Mouse (Mus musculus): Measurements from ENCODE around the gene Cnnm3.

Cnnm3 gene

DNA sequence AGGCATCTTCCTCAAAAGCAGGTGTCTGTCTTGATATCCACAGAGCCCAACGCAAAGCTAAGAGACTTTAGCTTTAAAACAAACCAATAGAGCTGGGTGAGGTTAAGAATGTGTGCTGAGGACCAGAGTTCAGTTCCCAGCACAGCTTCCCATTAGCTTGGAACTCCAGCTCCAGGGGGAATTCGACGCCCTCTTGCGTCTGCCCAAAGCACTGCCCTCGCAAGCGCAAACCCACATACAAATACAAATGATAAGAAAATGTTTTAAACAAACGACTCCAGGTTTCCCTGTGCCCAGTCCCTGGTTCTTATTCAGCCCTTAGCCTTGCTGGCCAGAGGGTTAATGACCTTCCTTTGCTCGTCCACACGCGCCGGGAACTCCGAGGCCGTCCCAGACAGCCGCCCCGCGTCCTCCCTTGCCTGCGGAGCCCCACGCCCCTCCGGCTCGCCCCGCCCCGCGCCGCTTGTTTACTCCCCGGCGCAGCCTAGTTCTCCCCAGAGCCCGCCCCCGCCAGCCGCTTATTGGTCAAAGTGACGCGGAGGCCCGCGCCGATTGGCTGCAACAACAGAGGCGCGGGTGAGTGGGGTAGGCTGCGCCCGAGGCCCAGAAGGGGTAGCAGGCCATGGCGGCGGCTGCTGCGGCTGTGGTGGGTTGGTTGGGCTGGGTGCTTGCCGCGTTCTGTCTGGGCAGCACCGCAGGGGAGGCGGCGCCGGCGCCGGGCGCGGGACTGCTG, at the start of gene Cnnm3:
Cnnm3 (plus strand) TSS at position 579 of the 733 bp plus-strand sequence.
- in situ Hi-C loops (cut with MboI, MseI) = no loop called here

DNA sequence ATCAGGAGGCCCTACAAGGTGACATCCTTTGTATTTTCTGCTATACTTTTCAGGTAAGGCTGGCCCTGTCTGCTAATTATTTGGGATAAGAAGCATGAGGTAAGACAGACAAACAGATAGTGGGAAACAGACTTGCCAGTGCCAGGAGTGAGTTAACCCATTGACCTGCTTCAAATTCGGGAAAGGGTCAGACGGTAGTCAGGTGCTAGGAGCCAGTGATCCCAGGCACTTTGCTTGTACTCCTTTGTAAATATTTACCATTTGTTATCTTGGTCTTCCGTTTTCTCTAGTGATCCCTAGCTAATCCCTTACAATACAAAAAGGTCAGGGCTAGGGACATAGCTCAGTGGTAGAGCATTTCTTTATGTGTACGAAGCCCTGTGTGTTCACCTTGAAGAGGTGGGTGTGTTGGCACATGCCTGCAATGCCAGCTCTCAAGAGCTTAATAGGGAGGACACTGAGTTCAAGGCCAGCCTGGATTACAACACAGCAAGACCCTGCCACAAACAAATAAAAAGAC, 46.0 kb upstream of the Cnnm3 start:
- in situ Hi-C loops (cut with MboI, MseI) = loop anchor here (5.0 kb wide), 1 partner anchor 83 kb away; no protein-coding TSS in a partner anchor

DNA sequence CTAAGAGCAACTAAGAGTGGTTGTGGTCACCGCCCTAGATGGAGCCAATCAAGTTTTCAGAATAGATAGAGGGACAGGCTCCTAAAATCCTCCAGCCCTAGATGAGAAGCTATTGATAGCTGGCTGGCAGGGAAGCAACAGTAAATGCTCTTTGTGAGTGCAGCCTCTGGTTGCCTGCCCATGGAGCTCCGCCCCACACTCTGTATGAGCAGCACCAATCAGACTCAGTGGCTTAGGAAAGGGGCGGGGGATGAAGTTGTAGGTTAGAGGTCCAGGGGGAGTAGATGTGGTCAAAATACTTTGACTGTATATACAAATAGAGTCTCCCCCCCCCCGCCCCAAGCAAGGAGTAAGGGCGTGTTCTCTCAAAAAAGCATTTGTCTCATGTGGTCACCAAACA, 44.2 kb upstream of the Cnnm3 start:
- in situ Hi-C loops (cut with MboI, MseI) = loop anchor here (5.0 kb wide), 1 partner anchor 85 kb away; no protein-coding TSS in a partner anchor

DNA sequence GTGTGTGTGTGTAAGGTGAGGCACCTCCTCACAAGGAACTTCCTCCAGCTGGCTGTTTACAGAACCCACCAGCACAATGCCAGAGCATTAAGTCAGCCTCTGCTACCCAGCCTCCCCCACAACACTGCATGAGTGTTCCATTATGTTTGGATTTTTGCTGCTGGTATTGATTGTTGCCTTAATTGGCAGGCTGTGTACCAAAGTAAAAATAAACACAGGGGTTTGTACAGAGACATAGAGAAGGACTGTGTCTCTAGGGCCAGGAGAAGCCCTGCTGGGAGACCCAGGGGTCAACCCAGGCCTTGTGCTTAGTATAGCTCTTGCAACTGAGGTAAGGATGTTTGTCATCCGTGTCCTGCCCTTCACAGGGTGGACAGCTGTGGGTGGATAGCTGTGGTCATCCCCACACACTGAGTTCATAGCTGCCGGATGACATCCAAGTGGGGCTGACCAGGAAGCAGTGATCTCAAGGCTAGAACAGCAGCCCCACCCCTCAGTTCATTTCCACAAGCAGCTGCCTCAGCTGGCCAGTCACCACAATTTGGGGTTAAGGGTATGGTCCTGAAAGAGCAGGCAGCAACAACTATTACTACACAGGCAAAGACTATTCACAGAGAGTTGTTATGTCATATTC, 41.7 kb upstream of the Cnnm3 start:
- in situ Hi-C loops (cut with MboI, MseI) = loop anchor here (5.0 to 10.0 kb wide), 2 partner anchors 88 to 105 kb away; partner anchors contain the start of gene Kansl3

DNA sequence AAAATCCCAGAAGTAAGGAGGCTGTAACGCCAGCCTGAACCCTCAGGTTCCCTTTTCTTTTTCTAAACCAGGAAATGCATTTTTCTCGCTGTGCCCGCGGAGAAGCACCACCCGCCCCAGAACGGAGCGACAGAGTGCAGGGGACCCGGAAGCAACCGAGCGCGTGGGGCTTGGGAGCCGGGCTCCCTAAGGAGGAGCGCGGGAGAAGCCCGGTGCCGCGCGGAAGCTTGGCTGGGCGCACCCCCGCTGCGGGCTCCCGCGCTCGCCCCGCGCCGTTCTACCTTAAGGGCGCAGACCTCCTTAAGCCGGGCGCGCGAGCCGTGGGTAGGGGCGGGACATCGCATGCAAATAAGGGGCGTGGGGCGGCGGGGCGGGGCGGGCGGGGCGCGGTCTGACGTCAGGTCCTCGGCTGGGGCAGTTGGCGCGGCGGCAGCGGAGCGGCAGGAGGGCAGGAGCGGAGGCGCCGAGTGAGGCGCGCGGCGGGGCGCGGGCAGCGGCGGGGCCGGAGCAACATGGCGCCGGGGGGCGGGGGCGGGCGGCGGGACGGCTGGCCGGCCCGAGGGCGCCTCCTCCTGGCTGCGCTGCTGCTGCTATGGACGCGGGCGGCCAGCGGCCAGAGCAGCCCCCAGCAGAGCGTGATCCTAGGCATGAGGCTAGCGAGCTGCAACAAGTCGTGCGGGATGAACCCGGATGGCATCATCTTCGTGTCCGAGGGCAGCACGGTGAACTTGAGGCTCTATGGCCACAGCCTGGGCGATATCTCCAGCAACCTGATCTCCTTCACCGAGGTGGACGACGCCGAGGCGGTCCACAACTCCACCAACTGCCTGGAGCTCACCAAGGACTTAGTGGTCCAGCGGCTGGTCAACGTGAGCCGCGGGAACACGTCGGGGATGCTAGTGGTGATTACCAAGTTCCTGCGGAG, 40.2 kb upstream of the Cnnm3 start, which contains the start of gene Cnnm4:
Cnnm4 (plus strand) TSS at position 440 of the 925 bp plus-strand sequence.
- in situ Hi-C loops (cut with MboI, MseI) = loop anchor here (10.0 kb wide), 1 partner anchor 107 kb away; the partner anchor contains the start of gene Kansl3

DNA sequence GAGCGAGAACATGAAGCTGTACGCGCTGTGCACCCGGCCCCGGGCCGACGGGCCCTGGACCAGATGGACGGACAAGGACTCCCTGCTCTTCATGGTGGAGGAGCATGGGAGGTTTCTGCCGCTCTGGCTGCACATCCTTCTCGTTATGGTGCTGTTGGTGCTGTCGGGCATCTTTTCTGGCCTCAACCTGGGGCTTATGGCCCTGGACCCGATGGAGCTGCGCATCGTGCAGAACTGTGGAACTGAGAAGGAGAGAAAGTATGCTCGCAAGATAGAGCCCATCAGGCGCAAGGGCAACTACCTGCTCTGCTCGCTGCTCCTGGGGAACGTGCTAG, 39.6 kb upstream of the Cnnm3 start:
- in situ Hi-C loops (cut with MboI, MseI) = loop anchor here (10.0 kb wide), 1 partner anchor 107 kb away; the partner anchor contains the start of gene Kansl3

DNA sequence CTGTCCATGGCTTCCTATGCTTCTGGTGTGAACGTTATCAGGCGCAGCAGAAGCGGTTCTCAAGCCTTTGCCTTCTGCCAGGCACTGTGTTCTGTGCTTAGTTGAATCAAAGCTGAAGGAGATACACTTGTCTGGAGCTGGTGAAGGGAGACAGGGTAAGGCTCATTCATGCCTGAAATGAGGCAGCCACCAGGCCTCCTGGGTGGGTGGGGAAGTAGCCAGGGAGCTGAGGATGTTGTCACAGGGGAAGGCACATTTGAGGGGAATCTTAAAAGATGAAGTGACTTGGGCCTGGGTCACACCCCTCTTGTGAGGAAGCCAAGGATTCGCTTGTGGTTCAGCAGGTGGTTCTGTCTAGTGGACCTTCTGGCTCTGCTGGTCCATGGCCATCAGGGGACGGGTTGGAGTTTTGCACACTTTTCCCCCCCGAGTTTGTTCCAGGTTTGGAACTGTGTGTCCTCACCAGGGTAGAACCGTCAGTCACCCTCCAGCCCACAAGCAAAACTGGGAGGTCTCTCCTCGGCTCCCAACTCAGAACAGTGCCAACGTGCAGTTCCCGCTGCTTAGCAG, 38.4 kb upstream of the Cnnm3 start:
- in situ Hi-C loops (cut with MboI, MseI) = loop anchor here (10.0 kb wide), 1 partner anchor 108 kb away; the partner anchor contains the start of gene Kansl3

DNA sequence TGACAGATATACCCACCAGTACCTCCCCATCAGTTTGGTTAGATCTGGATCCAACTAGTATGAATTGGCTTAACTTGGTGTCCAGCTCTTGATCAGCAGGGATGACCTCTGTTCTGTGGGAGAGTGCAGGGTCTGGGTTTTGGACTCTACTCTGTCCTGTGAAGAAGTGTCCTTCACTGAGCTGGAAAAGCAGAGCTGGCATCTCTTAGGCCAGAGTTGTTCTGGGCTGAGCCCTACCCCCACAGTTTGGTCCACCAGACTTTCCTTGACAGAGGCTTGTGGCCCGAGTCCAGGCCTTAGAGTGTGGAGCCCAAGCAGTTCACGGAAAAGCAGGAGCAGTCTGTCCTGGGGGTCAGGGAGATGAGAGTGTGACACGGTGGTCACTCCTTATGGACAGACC, 37.0 kb upstream of the Cnnm3 start:
- in situ Hi-C loops (cut with MboI, MseI) = loop anchor here (10.0 kb wide), 1 partner anchor 110 kb away; the partner anchor contains the start of gene Kansl3

DNA sequence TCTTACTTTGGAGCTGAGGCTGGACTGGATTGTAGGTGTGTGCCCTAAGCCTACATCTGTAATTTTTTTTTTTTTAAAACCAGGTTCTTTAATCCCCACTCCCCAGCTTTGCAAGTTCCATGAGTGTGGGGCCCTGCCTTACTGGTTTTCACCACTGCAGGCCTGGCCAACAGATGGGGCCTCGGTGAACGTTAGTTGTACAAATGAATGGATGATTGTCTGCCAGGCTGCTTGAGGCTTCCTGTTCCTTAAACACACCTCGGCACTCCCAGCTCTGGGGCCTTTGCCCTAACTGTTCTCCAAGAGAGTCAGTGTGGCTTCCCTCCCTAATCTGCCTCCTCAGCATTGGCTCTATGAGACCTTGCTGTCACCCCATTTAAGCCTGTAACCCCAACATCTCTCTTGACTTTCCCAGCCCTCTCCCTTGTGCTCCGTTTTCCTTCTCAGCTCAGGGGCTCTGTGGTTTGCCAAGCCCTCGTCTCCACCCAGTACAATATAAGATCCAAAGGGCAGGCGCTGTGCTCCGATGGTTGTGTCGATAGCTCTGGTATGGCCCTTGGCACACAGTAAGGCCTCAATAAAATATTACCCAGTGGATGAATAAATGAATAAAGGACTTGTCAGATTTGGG, 36.1 kb upstream of the Cnnm3 start:
- in situ Hi-C loops (cut with MboI, MseI) = loop anchor here (10.0 kb wide), 1 partner anchor 111 kb away; the partner anchor contains the start of gene Kansl3

DNA sequence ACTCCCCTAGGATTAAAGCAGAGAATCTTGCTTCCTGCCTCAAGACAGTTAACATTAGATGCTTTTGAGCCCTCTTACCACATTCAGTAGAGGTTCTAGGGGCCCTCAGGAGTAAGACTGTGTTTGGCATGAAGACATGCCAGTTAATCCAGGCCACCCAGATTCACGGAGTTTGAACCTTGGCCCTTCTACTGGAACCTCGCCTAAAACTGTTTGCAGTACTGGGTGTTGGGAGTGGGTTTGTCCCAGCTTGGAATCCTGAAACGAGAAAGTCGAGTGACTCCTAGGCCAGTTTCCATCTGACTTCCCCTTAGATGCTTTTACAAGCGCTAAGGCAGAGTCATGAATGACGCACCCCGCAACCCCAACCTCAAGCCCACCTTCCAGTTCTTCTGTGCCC, 35.2 kb upstream of the Cnnm3 start:
- in situ Hi-C loops (cut with MboI, MseI) = loop anchor here (10.0 kb wide), 1 partner anchor 112 kb away; the partner anchor contains the start of gene Kansl3

DNA sequence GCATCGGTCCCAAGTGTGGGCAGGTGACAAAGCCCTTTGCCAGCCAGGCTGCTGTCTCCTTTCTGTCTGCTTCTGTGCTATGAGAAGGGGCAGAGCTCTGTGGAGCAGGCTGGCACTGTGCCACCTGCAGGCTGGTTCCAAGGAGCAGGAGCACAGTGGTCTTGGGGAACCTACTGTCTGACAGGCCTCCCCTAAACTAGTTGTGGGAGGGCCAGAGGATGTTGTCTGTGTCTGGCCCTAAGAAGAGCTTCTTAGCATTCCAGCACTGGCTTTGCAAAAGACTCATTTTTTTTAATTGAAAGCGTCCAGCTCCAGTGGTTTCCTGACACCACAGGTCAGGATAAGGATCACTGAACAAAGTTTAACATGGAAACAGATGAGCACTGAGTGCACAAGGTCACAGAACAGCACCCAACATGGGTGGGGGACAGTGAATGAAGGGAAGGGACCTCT, 33.3 kb upstream of the Cnnm3 start:
- in situ Hi-C loops (cut with MboI, MseI) = loop anchor here (10.0 kb wide), 1 partner anchor 114 kb away; the partner anchor contains the start of gene Kansl3

DNA sequence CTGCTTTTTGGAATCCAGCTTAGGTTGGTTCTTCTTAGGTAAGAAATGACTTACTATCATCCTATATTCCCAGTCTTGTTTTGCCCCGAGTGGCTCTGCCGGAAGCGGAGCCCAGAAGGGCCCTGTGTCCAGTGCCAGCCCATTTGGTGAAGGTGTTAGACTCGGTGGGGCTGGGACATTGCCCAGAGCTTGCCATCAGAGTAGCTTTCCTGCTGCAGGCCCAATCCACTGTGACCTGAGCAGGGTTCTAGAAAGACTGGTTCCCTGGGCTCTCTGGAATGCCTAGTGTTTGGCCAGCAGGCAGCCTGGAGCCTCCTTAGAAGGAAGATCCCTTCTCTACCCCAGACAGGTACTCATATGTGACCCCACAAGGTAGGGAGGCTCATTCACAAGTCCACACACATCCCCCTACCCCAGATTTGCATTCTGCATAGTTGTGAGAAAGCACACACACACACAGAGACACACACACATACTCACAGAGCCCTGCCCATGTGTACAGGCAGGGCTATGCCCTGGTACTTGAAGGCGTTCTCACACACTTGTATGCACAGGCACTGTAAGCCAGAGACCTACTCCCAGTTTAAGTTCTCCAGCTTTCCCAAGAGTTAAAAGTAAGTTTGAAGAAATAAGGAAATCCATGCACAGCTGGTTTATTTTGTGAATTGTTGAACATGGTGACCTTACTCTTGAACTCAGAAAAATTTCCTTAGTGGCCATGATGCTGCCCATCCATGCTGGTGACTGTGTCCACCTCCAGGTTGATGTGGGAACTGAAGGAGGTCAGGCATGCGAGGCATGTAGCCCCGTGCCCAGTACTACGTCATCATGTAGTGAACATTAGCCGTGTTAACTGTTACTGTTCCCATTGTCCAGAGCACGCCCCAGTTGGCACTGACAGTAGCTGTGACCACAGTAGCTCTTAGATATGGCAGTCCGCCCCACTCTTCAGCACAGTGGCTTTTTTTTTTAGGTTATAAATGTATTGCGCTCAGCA, 31.5 kb upstream of the Cnnm3 start:
- in situ Hi-C loops (cut with MboI, MseI) = loop anchor here (10.0 kb wide), 1 partner anchor 115 kb away; the partner anchor contains the start of gene Kansl3

DNA sequence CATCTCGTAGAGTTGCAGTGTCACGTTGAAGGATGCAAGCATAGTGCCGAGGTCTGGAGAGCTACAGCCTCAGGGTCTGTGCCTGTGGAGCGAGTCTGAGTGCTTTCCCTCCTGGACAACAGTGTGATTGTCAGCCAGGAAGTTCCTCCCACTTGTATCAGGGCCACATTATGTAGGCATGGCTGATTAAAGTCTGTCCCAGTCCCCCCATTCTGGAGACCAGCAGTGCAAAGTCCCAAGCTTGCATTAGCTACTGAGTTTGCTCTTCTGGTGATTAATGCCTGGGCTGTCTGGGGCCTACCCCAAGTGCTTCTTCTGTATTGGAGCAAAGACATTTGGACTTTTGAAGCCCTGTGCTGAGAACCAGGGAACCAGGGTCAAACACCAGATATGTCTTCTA, 27.8 kb upstream of the Cnnm3 start:
- in situ Hi-C loops (cut with MboI, MseI) = no loop called here

DNA sequence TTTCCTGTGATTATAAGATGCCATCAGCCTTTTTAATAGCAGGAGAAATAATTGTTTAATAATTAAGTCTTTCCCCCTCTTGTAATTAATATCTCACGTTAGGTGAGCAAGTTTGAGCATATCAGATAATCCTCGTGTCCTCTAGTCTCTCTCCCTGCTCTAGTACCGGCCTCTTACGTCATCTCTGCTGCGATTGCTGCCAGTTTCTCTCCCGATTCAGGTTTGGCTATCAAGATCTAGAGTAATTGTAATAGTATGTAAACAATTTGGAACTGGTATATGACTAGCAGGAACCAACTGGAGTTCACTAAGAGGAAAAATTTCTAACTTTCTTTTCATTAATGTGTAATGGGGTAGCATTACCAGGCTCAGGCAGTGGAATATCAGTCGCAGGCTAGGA, 26.6 kb upstream of the Cnnm3 start:
- in situ Hi-C loops (cut with MboI, MseI) = no loop called here

DNA sequence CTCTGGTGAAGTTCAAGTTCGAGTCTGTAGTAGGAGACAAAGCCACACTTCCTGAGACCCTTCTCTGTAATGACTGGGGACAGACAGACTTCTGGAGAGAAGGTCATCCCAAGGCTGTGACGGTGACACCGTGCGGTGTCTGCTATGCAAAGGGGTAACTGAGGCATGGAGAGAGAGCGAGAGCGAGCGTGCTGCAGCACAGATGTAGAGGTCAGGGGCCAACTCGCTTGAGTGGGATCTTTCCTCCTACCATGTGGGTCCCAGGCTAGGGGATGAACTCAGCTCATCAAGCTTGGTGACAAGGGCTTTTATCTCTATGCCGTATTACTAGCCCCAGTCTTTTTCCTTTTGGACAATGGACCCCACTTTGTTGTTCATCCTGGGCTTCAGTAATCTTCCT, 24.6 kb upstream of the Cnnm3 start:
- in situ Hi-C loops (cut with MboI, MseI) = no loop called here

DNA sequence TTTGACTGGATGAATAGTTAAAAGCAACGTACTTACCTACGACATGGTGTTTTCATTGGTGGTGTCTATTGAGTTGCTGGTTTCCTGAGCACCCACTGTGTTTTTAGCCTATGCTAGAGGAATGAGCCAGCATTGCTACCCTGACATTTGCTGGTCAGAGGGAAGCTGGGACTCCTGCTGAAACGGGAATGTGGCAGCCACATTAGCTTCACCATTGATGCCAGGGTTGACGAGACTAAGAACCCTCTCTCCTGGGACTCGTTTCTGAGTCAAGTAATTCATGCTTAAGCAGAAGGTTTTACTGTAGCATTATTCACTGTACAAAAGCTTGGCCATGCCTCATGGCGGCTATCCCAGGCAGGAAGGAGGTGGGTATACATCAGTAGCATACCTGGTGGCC, 22.0 kb upstream of the Cnnm3 start:
- in situ Hi-C loops (cut with MboI, MseI) = no loop called here

DNA sequence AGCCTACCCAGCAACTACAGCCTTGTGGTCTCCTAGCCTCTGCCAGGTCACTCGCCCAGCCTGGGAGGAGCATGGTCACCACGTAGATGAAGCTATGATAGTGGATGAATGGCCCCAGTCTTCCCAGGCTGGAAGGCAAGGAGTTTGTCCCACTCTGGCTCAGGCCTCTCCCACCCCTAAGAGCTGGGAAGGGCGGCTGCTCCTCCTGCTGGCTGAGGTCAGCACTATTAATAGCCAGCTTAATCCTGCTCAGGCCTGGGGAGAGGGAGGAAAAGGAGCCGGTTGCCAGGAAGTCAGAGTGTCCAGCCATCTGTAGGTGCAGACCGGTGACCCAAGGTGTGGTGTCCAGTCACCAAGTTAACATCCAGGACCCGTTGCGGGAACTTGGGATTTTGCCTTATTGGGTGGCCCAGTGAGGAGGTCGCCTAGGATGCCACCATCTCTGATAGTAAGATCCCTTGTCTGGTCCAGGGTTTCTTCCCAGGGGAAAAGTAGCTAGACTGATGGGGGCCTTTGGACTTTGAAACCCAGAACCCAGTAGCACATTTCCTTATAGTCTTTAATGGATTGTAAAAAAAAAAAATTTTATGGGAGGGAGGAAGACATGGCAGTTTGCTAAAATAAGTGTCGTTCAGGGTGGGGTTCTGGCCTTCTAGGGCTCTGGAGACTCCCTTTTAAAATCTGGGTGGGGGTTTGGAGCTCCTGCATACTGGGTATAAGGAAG, 19.1 kb upstream of the Cnnm3 start:
- in situ Hi-C loops (cut with MboI, MseI) = no loop called here

DNA sequence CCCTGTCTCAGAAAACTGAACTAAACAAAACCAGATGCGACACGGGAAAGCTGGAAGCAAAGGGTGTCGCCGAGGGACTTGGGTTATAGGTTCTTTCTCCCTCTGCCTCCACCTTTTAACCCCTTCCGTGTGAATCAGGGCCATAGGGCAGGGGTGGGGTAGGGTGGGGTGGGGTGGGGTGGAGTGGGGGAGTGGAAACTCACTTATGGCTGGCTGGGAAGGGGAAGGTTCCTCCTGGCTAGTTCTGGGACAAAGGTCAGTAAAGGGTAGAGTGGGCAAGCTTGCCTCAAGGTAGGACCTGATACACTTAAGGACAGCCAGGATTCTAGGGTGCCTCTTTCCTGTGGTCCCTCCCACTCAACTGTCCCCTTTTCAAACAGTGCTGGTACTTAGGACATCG, 18.4 kb upstream of the Cnnm3 start:
- in situ Hi-C loops (cut with MboI, MseI) = no loop called here
